In the genomic region with DNA sequence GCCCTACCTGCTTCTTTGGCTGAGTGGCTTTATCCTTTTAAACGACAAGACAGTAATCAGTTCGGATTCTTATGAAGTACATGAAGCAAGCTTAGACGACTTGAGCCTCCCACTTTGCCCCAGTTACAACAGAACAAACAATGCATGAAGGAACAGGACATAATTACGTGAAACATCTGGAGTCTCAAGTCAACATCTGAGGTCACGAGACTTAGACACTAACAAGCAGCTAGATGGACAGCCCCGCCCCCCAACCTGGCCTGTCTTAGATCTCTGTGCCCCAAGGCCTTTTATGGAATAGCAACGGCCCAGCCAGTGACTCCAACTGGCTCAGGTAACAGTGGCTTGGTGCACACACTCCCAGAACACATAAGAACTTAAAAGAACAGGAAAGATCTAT, we compare ENCODE assay signal across 12 mouse cellular contexts. TPM values are rescaled to one million over a fixed set of nuclear protein-coding genes. Genes with fewer than 3 reads are reported as not detected.
DNase-seq lines count a peak whose midpoint lies in the region; ATAC-seq and TF ChIP-seq lines count a peak whose summit lies in the region.
"Had no signal": no experiment of that assay in that cellular context is flagged by ENCODE, and none has a peak within 500 bp of the region (broad histone marks: within the 10 kb centered on the region; RNA-seq: fewer than 3 reads in every experiment).

No protein-coding gene starts in this region.

- WGBS in heart, embryonic 15.5 days: 38% methylated on average over 7 of the region's 7 CpGs
- WGBS in embryonic facial prominence, embryonic 11.5 days: 31% methylated on average over 7 of the region's 7 CpGs
- WGBS in intestine, postnatal 0 days: 25% methylated on average over 7 of the region's 7 CpGs

- H3K4me3 ChIP-seq in heart, embryonic 15.5 days: no peak overlapping the region
- no peak overlapping the region for H3K4me3 ChIP-seq in embryonic facial prominence, embryonic 11.5 days (ENCODE audit: low read depth, low read length)
- no peak overlapping the region for H3K4me3 ChIP-seq in intestine, postnatal 0 days (ENCODE audit: low read depth, low read length)
- H3K4me3 ChIP-seq: neural tube, embryonic 12.5 days had no signal

- no peak for TF ChIP-seq CTCF in intestine, postnatal 0 days (IDR thresholded peaks at IDR 0.05; ENCODE audit: low read depth)

- no peak overlapping the region for H3K4me2 ChIP-seq in heart, embryonic 15.5 days
- H3K4me2 ChIP-seq in embryonic facial prominence, embryonic 11.5 days (ENCODE audit: low read depth, low read length): no peak overlapping the region
- H3K4me2 ChIP-seq in intestine, postnatal 0 days (replicated peaks; ENCODE audit: low read depth): no peak overlapping the region
- H3K4me2 ChIP-seq: neural tube, embryonic 12.5 days had no signal

- no peaks in the 10 kb centered on the region for H3K36me3 ChIP-seq in heart, embryonic 15.5 days
- no peaks in the 10 kb centered on the region for H3K36me3 ChIP-seq in embryonic facial prominence, embryonic 11.5 days (replicated peaks; ENCODE audit: control insufficient read depth, insufficient read depth, low read depth, low read length)
- H3K36me3 ChIP-seq in intestine, postnatal 0 days (ENCODE audit: control insufficient read depth, insufficient read depth): no peaks in the 10 kb centered on the region; the same call in 1 of the 2 replicates
- H3K36me3 ChIP-seq: neural tube, embryonic 12.5 days had no signal

- H3K27ac ChIP-seq in heart, embryonic 15.5 days: peak overlapping the region; percentile 82
- H3K27ac ChIP-seq in embryonic facial prominence, embryonic 11.5 days (replicated peaks; ENCODE audit: low read depth, low read length): no peak overlapping the region; the same call in 1 of the 2 replicates
- peak overlapping the region; percentile 54; the same call in 1 of the 2 replicates for H3K27ac ChIP-seq in intestine, postnatal 0 days (ENCODE audit: low read depth, low read length)
- H3K27ac ChIP-seq: neural tube, embryonic 12.5 days had no signal

- no peaks in the 10 kb centered on the region for H3K9me3 ChIP-seq in heart, embryonic 15.5 days (replicated peaks)
- H3K9me3 ChIP-seq in embryonic facial prominence, embryonic 11.5 days (replicated peaks; ENCODE audit: control insufficient read depth, low read length): no peaks in the 10 kb centered on the region
- no peaks in the 10 kb centered on the region for H3K9me3 ChIP-seq in intestine, postnatal 0 days (ENCODE audit: control insufficient read depth)
- H3K9me3 ChIP-seq: neural tube, embryonic 12.5 days had no signal

- peaks cover 39% of the 10 kb centered on the region for H3K4me1 ChIP-seq in heart, embryonic 15.5 days (replicated peaks)
- H3K4me1 ChIP-seq in embryonic facial prominence, embryonic 11.5 days (ENCODE audit: control insufficient read depth, insufficient read depth, low read length): peaks cover 3% of the 10 kb centered on the region; the same call in 1 of the 2 replicates
- peaks cover 9% of the 10 kb centered on the region for H3K4me1 ChIP-seq in intestine, postnatal 0 days (replicated peaks; ENCODE audit: control insufficient read depth, insufficient read depth, low read length)
- H3K4me1 ChIP-seq: neural tube, embryonic 12.5 days had no signal

- ATAC-seq in heart, embryonic 15.5 days (replicated peaks; ENCODE audit: insufficient number of reproducible peaks, insufficient read depth, low FRiP score, low read depth): no peak
- ATAC-seq in embryonic facial prominence, embryonic 11.5 days (replicated peaks; ENCODE audit: insufficient number of reproducible peaks, low FRiP score, low TSS enrichment, low read depth): no peak
- no peak for ATAC-seq in intestine, postnatal 0 days
- ATAC-seq in activated CD4-positive, CD25-positive, alpha-beta regulatory T cell, adult 4 months: no peak

- no peak for DNase-seq in heart, postnatal 14 days
- DNase-seq in MN1 (ENCODE audit: low spot score): peak; percentile 35
- DNase-seq in embryonic facial prominence, embryonic 11.5 days (ENCODE audit: low spot score): peak; percentile 63
- no peak for DNase-seq in spleen, postnatal 10 days (ENCODE audit: low spot score in 2 of 2)
- no peak for DNase-seq in cerebellum, adult 9-11 months
- DNase-seq: right cerebral cortex, postnatal 14 days; thymus, adult 2 months had no signal

- intact Hi-C loops in heart, postnatal 14 days (cut with DNase I): no loop called here

- H3K9ac ChIP-seq in heart, embryonic 15.5 days: no peak overlapping the region
- H3K9ac ChIP-seq in embryonic facial prominence, embryonic 11.5 days (replicated peaks; ENCODE audit: low read length): no peak overlapping the region
- H3K9ac ChIP-seq in intestine, postnatal 0 days (ENCODE audit: low read depth, low read length): no peak overlapping the region
- H3K9ac ChIP-seq: neural tube, embryonic 12.5 days had no signal

- H3K27me3 ChIP-seq in heart, embryonic 15.5 days: no peaks in the 10 kb centered on the region
- no peaks in the 10 kb centered on the region for H3K27me3 ChIP-seq in embryonic facial prominence, embryonic 11.5 days (ENCODE audit: control insufficient read depth, insufficient read depth, low read length)
- H3K27me3 ChIP-seq in intestine, postnatal 0 days (replicated peaks; ENCODE audit: control insufficient read depth, insufficient read depth, low read length): no peaks in the 10 kb centered on the region
- H3K27me3 ChIP-seq: CH12.LX; neural tube, embryonic 12.5 days had no signal

RNA-seq across cellular contexts. Expression of gene Arhgap10, which starts 44.0 kb away (rescaled TPM):
- 26.6 and 29.3 TPM in 2 replicates for polyA plus RNA-seq in heart, embryonic 15.5 days (2015; fragmentation: Nextera tagmentation; extraction: Ambion mirVana)
- total RNA-seq in heart, postnatal 14 days (2021): 10 to 100 TPM; 48.6 to 52.5 TPM
- 23.0 and 26.3 TPM in 2 replicates for polyA plus RNA-seq in embryonic facial prominence, embryonic 11.5 days (2014; fragmentation: Nextera tagmentation; extraction: Ambion mirVana)
- 19.7 and 22.5 TPM in 2 replicates for polyA plus RNA-seq in intestine, postnatal 0 days (2015; fragmentation: Nextera tagmentation; extraction: Ambion mirVana)
- polyA plus RNA-seq in activated CD4-positive, CD25-positive, alpha-beta regulatory T cell, adult 4 months (2017; shearing (Covaris generic)): 1 to 10 TPM; 2.1 to 2.9 TPM

Comparison
In these comparisons a context has a peak if more than half of its experiments do, and no peak if none do; other contexts are left out.
1. DNase-seq: peak in MN1 (single experiment) and embryonic facial prominence, embryonic 11.5 days (single experiment); none in heart, postnatal 14 days (0 of 2), spleen, postnatal 10 days (0 of 2) and cerebellum, adult 9-11 months (single experiment).